Mouse (Mus musculus) stomach, postnatal 0 days (tissue): ENCODE data around the gene Slc17a3. TPM values are rescaled to one million over a fixed set of nuclear protein-coding genes. Genes with fewer than 3 reads are reported as not detected.

Experiments used
- ATAC-seq: fragments of 200-750 bp; cut with Nextera tagmentation; 2 replicates; pipeline ENCODE4 v1.8.0; 2017; ENCODE audit not compliant: low FRiP score, low TSS enrichment
- DNase-seq: peaks from one replicate; pipeline ENCODE4 v3.0.0-alpha.2; 2016; ENCODE audit warnings: low spot score
- H3K27ac ChIP-seq: fragments of 300-500 bp; sonication (generic); replicated peaks from 2 replicates; pipeline ENCODE4 v1.5.1; 2014; ENCODE audit warnings: mild to moderate bottlenecking, control low read depth
- H3K27me3 ChIP-seq: fragments of 300-500 bp; sonication (generic); 2 replicates; pipeline ENCODE4 v1.6.1; 2014; ENCODE audit warnings: low read length; ENCODE audit not compliant: control insufficient read depth, insufficient read depth
- H3K36me3 ChIP-seq: fragments of 300-500 bp; sonication (generic); 2 replicates; pipeline ENCODE4 v1.6.1; 2014; ENCODE audit warnings: low read length, mixed read lengths; ENCODE audit not compliant: control insufficient read depth, insufficient read depth
- H3K4me1 ChIP-seq: fragments of 300-500 bp; sonication (generic); replicated peaks from 2 replicates; pipeline ENCODE4 v1.6.1; 2014; ENCODE audit warnings: antibody characterized with exemption; ENCODE audit not compliant: control insufficient read depth, insufficient read depth
- H3K4me2 ChIP-seq: fragments of 300-500 bp; sonication (generic); replicated peaks from 2 replicates; pipeline ENCODE4 v1.6.1; 2014; ENCODE audit warnings: low read depth, mild to moderate bottlenecking, control low read depth, moderate library complexity
- H3K4me3 ChIP-seq: fragments of 300-500 bp; sonication (generic); 2 replicates; pipeline ENCODE4 v1.5.1; 2014; ENCODE audit warnings: low read depth, low read length, control low read depth
- H3K9ac ChIP-seq: fragments of 300-500 bp; sonication (generic); 2 replicates; pipeline ENCODE4 v1.6.1; 2014; ENCODE audit warnings: mild to moderate bottlenecking, low read length, control low read depth, mixed read lengths
- H3K9me3 ChIP-seq: fragments of 300-500 bp; sonication (generic); 2 replicates; pipeline ENCODE4 v1.6.1; 2016; ENCODE audit warnings: low read length; ENCODE audit not compliant: control insufficient read depth
- CTCF ChIP-seq: IDR thresholded peaks from 2 replicates; pipeline ENCODE4 v1.5.1; 2016; ENCODE audit warnings: antibody characterized with exemption, low read depth, mild to moderate bottlenecking, moderate library complexity
- EP300 ChIP-seq: optimal IDR thresholded peaks from 2 replicates; pipeline ENCODE3; 2016; ENCODE audit warnings: antibody characterized with exemption
- WGBS: fragments of 180-500 bp; shearing (Covaris S2); extraction: QIAGEN DNeasy Blood & Tissue Kit; methylation state at CpG from one replicate; pipeline ENCODE4 v1.1.7; 2014; 5-methylcytosine and 5-hydroxymethylcytosine counted together
- polyA plus RNA-seq: library from polyadenylated mRNA; unstranded; fragments of >200 nt; fragmentation: Nextera tagmentation; extraction: Ambion mirVana; gene quantifications from 2 replicates; pipeline ENCODE4 v1.2.1, GENCODE M21; 2015

The Slc17a3 gene
- polyA plus RNA-seq, 1 experiment from 2014 or later = not detected

DNA sequence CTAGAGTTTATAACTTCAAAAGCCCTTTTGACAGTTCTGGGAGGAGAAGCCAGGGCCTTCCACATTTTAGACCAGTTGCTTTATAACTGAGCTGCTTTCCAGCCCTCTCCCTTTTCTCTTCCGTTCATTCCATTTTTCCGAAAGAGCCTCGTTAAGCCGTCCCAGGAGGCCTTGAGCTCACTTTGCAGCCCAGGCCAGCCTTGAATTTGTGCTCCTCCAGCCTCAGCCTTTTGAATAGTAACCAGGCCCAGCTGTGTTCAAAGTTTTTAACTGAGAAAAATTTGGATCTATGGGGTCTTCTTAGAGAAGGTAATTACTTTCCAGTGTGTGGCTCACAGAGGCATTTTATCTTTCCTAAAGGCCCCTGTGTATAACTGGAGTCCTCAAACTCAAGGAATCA lies 6.6 kb downstream of the Slc17a3 start:
- no peak overlapping the region for H3K27ac ChIP-seq
- no peaks in the 10 kb centered on the region for H3K4me1 ChIP-seq
- no peaks in the 10 kb centered on the region for H3K9me3 ChIP-seq
- H3K36me3 ChIP-seq = no peaks in the 10 kb centered on the region
- H3K4me2 ChIP-seq = no peak overlapping the region
- no peaks in the 10 kb centered on the region for H3K27me3 ChIP-seq
- no peak for TF ChIP-seq EP300
- no peak for TF ChIP-seq CTCF
- H3K9ac ChIP-seq = no peak overlapping the region
- no peak for DNase-seq
- no peak overlapping the region for H3K4me3 ChIP-seq
- ATAC-seq = no peak
- 86% methylated on average over 4 of the region's 4 CpGs for WGBS

DNA sequence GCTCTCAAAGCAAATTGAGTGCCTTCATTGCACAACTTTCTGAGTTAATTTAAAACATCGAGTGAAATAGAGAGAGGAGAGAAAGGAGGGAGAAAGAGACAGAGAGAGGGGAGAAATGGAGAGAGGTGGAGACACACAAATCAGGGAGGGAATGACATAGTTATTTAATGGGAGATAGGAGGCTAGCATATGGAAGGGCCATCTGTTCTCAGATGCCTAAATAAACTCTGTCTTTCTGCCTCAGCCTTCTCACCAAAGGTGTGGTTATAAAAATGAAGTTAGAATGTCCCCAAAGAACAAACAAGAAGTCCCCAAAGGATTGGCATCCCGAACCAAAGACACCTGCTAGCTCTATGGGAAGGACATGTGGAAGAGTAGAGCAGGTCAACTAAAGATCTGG lies 10.1 kb downstream of the Slc17a3 start:
- 77% methylated on average over 2 of the region's 2 CpGs for WGBS
- no peak for TF ChIP-seq CTCF
- no peaks in the 10 kb centered on the region for H3K4me1 ChIP-seq
- H3K4me3 ChIP-seq = no peak overlapping the region
- ATAC-seq = no peak
- H3K9me3 ChIP-seq = no peaks in the 10 kb centered on the region
- H3K9ac ChIP-seq = no peak overlapping the region
- no peak for DNase-seq
- no peaks in the 10 kb centered on the region for H3K27me3 ChIP-seq
- no peaks in the 10 kb centered on the region for H3K36me3 ChIP-seq
- H3K4me2 ChIP-seq = no peak overlapping the region
- H3K27ac ChIP-seq = no peak overlapping the region

DNA sequence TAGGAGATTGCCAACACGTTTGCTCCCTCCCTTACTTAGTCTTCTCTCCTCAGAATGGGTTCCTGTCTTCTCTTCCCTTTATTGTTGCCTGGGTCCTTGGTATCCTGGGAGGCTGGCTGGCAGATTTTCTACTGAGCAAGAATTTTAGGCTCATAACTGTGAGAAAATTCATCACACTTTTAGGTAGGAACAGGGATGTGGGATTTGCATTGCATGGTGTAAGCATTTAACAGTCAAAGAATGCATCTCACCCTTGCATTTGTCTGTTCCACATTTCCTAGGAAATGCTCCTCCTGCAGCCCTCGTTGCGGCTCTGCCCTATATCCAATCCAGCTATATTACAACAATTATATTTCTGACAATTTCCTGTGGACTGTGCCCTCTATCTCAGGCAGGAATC lies 17.2 kb downstream of the Slc17a3 start:
- Histone ChIP-seq H3K27me3 (no peaks in the 10 kb centered on the region), H3K9me3 (no peaks in the 10 kb centered on the region), H3K9ac (no peak overlapping the region), H3K36me3 (no peaks in the 10 kb centered on the region), H3K27ac (no peak overlapping the region), H3K4me3 (no peak overlapping the region), H3K4me1 (no peaks in the 10 kb centered on the region), H3K4me2 (no peak overlapping the region)
- WGBS = 57% methylated on average over 3 of the region's 3 CpGs
- DNase-seq = no peak
- TF ChIP-seq CTCF (no peak), EP300 (no peak)
- ATAC-seq = no peak

DNA sequence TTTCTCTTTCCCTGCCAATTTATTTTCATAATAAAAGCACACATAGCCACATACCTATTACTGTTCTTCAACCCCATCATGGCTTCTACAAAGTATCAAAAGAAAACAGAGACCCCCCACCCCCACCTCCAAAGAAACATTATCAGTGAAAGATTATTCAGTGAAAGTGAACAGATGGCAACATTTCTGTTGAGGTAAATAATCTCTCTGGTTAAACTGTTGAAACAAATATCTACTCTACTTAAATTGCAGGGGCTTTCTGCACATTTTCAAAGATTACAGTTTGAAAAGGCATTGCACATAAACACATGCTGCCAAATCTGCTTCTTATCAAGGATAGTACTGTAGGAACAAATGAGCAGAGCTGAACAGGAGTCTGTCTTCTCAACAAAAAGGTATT lies 22.6 kb downstream of the Slc17a3 start:
- Histone ChIP-seq H3K9ac (no peak overlapping the region), H3K4me2 (no peak overlapping the region), H3K4me3 (no peak overlapping the region), H3K27ac (no peak overlapping the region), H3K4me1 (no peaks in the 10 kb centered on the region), H3K36me3 (no peaks in the 10 kb centered on the region), H3K27me3 (no peaks in the 10 kb centered on the region), H3K9me3 (no peaks in the 10 kb centered on the region)
- DNase-seq (no peak), ATAC-seq (no peak)
- TF ChIP-seq EP300 (no peak), CTCF (no peak)

DNA sequence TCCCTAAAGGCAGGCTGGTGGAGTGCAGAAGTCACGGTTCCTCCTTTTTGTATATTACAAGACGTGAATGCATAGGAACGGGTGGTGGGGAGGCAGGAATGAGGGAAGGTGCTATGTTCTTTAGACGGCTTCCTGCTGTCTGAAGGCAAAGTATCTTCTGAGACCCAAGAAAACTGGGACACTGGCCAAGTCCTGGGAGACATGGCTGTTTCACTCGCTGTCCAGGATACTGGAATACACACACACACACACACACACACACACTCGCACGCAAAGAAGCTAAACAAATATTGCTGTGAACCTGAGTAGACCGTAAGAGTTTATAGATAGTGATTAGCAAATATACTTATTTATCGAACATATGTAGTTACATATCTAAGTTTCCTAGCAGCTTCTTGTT lies 25.5 kb downstream of the Slc17a3 start:
- Histone ChIP-seq H3K4me2 (no peak overlapping the region), H3K9me3 (no peaks in the 10 kb centered on the region), H3K27ac (no peak overlapping the region), H3K27me3 (no peaks in the 10 kb centered on the region), H3K9ac (no peak overlapping the region), H3K4me1 (no peaks in the 10 kb centered on the region), H3K36me3 (no peaks in the 10 kb centered on the region), H3K4me3 (no peak overlapping the region)
- no peak for ATAC-seq
- no peak for TF ChIP-seq CTCF
- TF ChIP-seq EP300 = no peak
- DNase-seq = peak; percentile 48
- 50% methylated on average over 9 of the region's 9 CpGs for WGBS

DNA sequence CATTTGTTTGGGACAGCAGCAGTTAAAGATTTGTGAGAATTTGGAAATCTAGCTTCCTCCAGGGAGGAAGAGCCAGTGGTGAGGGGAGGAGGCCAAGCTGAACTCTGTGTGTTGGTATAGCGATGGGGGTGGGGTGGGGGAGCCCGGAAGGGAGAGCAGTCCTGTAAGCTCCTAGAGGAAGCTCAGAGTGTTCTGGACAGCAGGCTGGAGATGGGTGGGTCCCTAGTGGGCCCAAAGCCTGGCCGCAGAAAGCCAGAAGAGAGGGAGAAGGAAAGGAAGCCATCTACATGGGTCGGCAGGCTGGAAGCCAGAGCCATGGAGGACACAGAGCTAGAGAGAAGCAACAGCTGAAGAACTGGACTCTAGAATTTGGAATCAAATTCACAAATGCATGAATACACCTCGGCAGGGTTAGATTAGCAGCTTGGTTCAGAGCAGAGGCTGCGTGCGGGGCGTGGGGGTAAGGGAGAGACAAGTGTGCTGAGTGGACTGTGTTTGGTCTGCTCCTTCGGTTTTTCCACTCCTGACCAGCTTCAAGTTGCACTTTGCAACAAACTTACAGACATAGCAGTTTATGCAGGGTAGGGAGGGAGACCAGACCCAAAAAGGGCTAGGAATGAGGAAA lies 27.0 kb downstream of the Slc17a3 start:
- Histone ChIP-seq H3K9ac (no peak overlapping the region), H3K27me3 (no peaks in the 10 kb centered on the region), H3K4me2 (no peak overlapping the region), H3K9me3 (no peaks in the 10 kb centered on the region), H3K4me1 (no peaks in the 10 kb centered on the region), H3K27ac (no peak overlapping the region), H3K4me3 (no peak overlapping the region), H3K36me3 (no peaks in the 10 kb centered on the region)
- no peak for ATAC-seq
- TF ChIP-seq CTCF = no peak
- no peak for TF ChIP-seq EP300
- peak; percentile 22 for DNase-seq
- 55% methylated on average over 9 of the region's 9 CpGs for WGBS
